Mouse (Mus musculus) regulatory T cell (primary cell): ENCODE data around the gene Gprin2.

Experiments
- in situ Hi-C: fragments of 300-600 bp; cut with MboI, MseI; formaldehyde crosslinking; loops from one replicate; pipeline ENCODE4 v1.15.1; 2025; ENCODE audit warnings: high pct_unique_total_duplicates

Gprin2 gene

GRCm38 (mm10) chr14:34207996-34208395, 6.5 kb upstream of the Gprin2 start:
- in situ Hi-C loops = no loop called here

- in situ Hi-C loops = no loop called here
Observed at GRCm38 (mm10) chr14:34200738-34201230, 669 bp downstream of the Gprin2 start.

GRCm38 (mm10) chr14:34196706-34197105, 4.7 kb downstream of the Gprin2 start:
- in situ Hi-C loops = no loop called here

GRCm38 (mm10) chr14:34195466-34195865, 6.0 kb downstream of the Gprin2 start:
- in situ Hi-C loops = no loop called here

GRCm38 (mm10) chr14:34193879-34194278, 7.6 kb downstream of the Gprin2 start:
- in situ Hi-C loops = no loop called here

GRCm38 (mm10) chr14:34190361-34190760, 11.1 kb downstream of the Gprin2 start:
- in situ Hi-C loops = no loop called here

GRCm38 (mm10) chr14:34188629-34189028, 12.8 kb downstream of the Gprin2 start:
- in situ Hi-C loops = no loop called here

GRCm38 (mm10) chr14:34183101-34183500, 18.4 kb downstream of the Gprin2 start:
- in situ Hi-C loops = no loop called here

GRCm38 (mm10) chr14:34179351-34179750, 22.1 kb downstream of the Gprin2 start:
- in situ Hi-C loops = no loop called here

- in situ Hi-C loops = no loop called here
Observed at GRCm38 (mm10) chr14:34171107-34171506, 30.3 kb downstream of the Gprin2 start.

GRCm38 (mm10) chr14:34155752-34156151, 45.7 kb downstream of the Gprin2 start:
- in situ Hi-C loops = no loop called here

- in situ Hi-C loops = no loop called here
Observed at GRCm38 (mm10) chr14:34154601-34155337, 46.7 kb downstream of the Gprin2 start.

- in situ Hi-C loops = no loop called here
Observed at GRCm38 (mm10) chr14:34152342-34152741, 49.1 kb downstream of the Gprin2 start, which contains the start of gene Npy4r. Gene Npy4r, minus strand, starts transcription at chr14:34152489.

- in situ Hi-C loops = no loop called here
Observed at GRCm38 (mm10) chr14:34142915-34143314, 58.5 kb downstream of the Gprin2 start.

GRCm38 (mm10) chr14:34142316-34142715, 59.1 kb downstream of the Gprin2 start:
- in situ Hi-C loops = no loop called here

GRCm38 (mm10) chr14:34139671-34140664, 61.5 kb downstream of the Gprin2 start:
- in situ Hi-C loops = no loop called here
